Mouse (Mus musculus) left cerebral cortex, postnatal 10 days (tissue): Measurements from ENCODE around the gene Ccdc130. TPM values are rescaled to one million over a fixed set of nuclear protein-coding genes. Genes with fewer than 3 reads are reported as not detected.

ENCODE experiments used
- DNase-seq, 2 experiments: peaks; one replicate each; pipeline ENCODE4 v3.0.0; 2021 to 2022; ENCODE audit warnings: low spot score in 2 of 2, mixed read lengths in 1 of 2; ENCODE audit errors: extremely low spot score in 1 of 2
- intact Hi-C: fragments of 180-260 bp; cut with DNase I; formaldehyde crosslinking; loops from one replicate; pipeline ENCODE4 v1.15.1; 2025
- microRNA-seq: library from miRNA; unstranded; fragments of <30 nt; microRNA quantifications from one replicate; pipeline ENCODE4 v1.2.0, GENCODE M21; 2022
- total RNA-seq, 2 experiments: library from RNA; stranded (reverse); gene quantifications; 2 replicates each; pipeline ENCODE4 v1.2.3; 2021

The Ccdc130 gene
- total RNA-seq, 2 experiments from 2014 or later = 24.1 to 27.1 TPM

DNA sequence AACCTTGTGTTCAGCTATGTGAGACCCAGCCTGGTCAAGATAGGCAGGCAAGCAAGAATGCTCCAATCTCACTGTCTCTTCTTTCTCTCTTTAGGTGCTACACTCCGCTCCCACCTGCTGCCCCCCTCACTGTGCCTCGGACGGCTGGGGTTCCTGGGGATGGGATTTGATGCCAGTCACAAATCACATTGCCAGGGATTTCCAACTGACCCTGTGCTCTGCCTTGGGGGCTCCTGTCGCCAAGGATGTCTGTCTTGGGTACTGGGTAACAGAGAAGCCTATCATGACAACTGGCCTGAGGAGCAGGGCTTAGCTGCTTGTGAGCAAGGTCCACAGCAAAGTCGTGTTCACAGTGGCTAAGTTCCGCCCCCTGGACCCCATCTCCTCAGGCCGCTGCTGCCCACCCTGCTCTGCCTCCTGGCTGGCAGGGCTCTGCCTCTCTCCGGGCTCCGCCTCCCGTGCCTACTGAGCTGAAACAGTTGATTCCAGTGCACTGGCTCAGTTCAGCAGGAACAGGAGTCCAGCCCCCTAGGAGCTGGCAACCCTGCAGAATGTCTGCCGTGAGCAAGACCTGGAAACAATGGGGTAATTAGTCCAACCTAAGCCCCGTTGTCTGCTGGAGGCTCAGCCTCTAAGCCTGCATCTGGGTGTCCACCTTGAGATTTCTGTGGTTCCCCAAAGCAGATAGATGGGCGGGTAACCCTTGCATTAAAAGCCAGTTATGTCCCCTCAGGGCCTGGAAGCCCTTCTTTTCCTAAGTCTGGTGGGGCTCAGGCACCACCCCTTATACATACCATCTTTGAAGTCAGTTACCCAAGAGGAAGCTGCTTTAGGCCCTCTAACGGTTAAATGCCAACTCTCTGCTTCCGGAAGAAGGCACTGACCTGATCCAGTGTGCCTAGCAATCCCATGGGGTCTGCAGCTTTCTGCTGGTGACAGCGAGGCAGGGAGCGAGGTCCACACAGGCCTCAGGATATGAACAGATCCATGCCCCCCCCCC, 61.5 kb downstream of the Ccdc130 start:
- intact Hi-C loops = loop anchor here (2.0 kb wide), 1 partner anchor 22 kb away; no protein-coding TSS in a partner anchor
- DNase-seq = no peak

GRCm38 (mm10) chr8:84207811-84208210, 62.4 kb downstream of the Ccdc130 start:
- intact Hi-C loops = loop anchor here (2.0 kb wide), 1 partner anchor 21 kb away; no protein-coding TSS in a partner anchor

More at GRCm38 (mm10) chr8:84207811-84208210, 62.4 kb downstream of the Ccdc130 start:
- peak in 1 of 2 experiments; percentile 82 for DNase-seq

Small RNA genes lying within 50 kb of the gene (microRNA-seq; reads per million reads assigned to microRNA genes)
- 6,017 reads per million, percentile 93 among the genes with 10 or more reads in this experiment for gene Mir23a
- gene Mir24-2 = not detected
- 76.8 reads per million, percentile 54 among the genes with 10 or more reads in this experiment for gene Mir27a
- gene Mir3074-2 = not detected

Other genes with a start within 250 kb of the Ccdc130 start
- gene Palm3, start 248.9 kb downstream of the Ccdc130 start, total RNA-seq = 10 to 100 TPM in 1 of 2 experiments, 1 to 10 TPM in 1; 9.2 to 11.3 TPM
- 1 to 10 TPM in 1 of 2 experiments, under 1 TPM in 1; 0.86 to 1.0 TPM for gene Il27ra, start 227.8 kb downstream of the Ccdc130 start, total RNA-seq
- not detected for gene Rln3, start 225.4 kb downstream of the Ccdc130 start, total RNA-seq
- gene Gm10643, start 205.2 kb downstream of the Ccdc130 start, total RNA-seq = 1 to 10 TPM; 2.8 to 3.1 TPM
- gene Rfx1, start 203.5 kb downstream of the Ccdc130 start, total RNA-seq = 10 to 100 TPM; 19.2 to 21.3 TPM
- 10 to 100 TPM; 30.4 to 33.8 TPM for gene Dcaf15, start 165.6 kb downstream of the Ccdc130 start, total RNA-seq
- not detected for gene Podnl1, start 144.4 kb downstream of the Ccdc130 start, total RNA-seq
- 10 to 100 TPM; 66.7 to 70.7 TPM for gene Cc2d1a, start 122.4 kb downstream of the Ccdc130 start, total RNA-seq
- gene 4930432K21Rik, start 122.4 kb downstream of the Ccdc130 start, total RNA-seq = 1 to 10 TPM; 2.9 to 3.2 TPM
- 1 to 10 TPM; 5.4 to 6.8 TPM for gene Nanos3, start 85.2 kb downstream of the Ccdc130 start, total RNA-seq
- 10 to 100 TPM; 14.2 to 14.3 TPM for gene Zswim4, start 33.3 kb downstream of the Ccdc130 start, total RNA-seq
- 100 to 1,000 TPM; 130 to 136 TPM for gene D8Ertd738e, start 20.7 kb downstream of the Ccdc130 start, total RNA-seq
- 10 to 100 TPM; 21.8 to 22.3 TPM for gene Mri1, start 13.1 kb downstream of the Ccdc130 start, total RNA-seq
- 100 to 1,000 TPM; 269 to 287 TPM for gene Cacna1a, start 118.1 kb upstream of the Ccdc130 start, total RNA-seq